Mouse (Mus musculus) C2C12 (cell line): ENCODE results near the gene Dct. TPM values are rescaled to one million over a fixed set of nuclear protein-coding genes. Genes with fewer than 3 reads are reported as not detected.

Source experiments
- H3K27me3 ChIP-seq: one replicate; pipeline ENCODE4 v1.6.1; 2011; ENCODE audit not compliant: control insufficient read depth, insufficient read depth, insufficient read length
- H3K36me3 ChIP-seq: one replicate; pipeline ENCODE4 v1.6.1; 2011; ENCODE audit not compliant: control insufficient read depth, insufficient read depth
- H3K4me3 ChIP-seq: one replicate; pipeline ENCODE4 v1.5.1; 2011; ENCODE audit warnings: mild to moderate bottlenecking, control low read depth; ENCODE audit not compliant: poor library complexity, insufficient read depth, severe bottlenecking
- H3K79me2 ChIP-seq: one replicate; pipeline ENCODE4 v1.6.1; 2011; ENCODE audit not compliant: control insufficient read depth, insufficient read depth
- H3K79me3 ChIP-seq: one replicate; pipeline ENCODE4 v1.6.1; 2011; ENCODE audit warnings: low read depth, control low read depth
- H3ac ChIP-seq: one replicate; pipeline ENCODE3; 2011; ENCODE audit warnings: low read depth; ENCODE audit not compliant: control insufficient read depth, insufficient read length
- CEBPB ChIP-seq: IDR thresholded peaks from one replicate; pipeline ENCODE4 v1.6.1; 2011; ENCODE audit warnings: low read depth, mild to moderate bottlenecking, control low read depth, moderate library complexity
- CTCF ChIP-seq: IDR thresholded peaks from one replicate; pipeline ENCODE4 v1.5.1; 2011; ENCODE audit not compliant: control insufficient read depth, insufficient read depth, insufficient read length
- FOSL1 ChIP-seq: IDR thresholded peaks from one replicate; pipeline ENCODE4 v1.8.0; 2011; ENCODE audit warnings: mild to moderate bottlenecking, low read length; ENCODE audit not compliant: poor library complexity, insufficient read depth, severe bottlenecking
- MAX ChIP-seq: IDR thresholded peaks from one replicate; pipeline ENCODE4 v1.6.1; 2011; ENCODE audit warnings: mild to moderate bottlenecking, control low read depth
- MYOD1 ChIP-seq: IDR thresholded peaks from one replicate; pipeline ENCODE4 v1.6.1; 2011; ENCODE audit warnings: low read depth; ENCODE audit not compliant: control insufficient read depth, insufficient read length
- MYOG ChIP-seq: IDR thresholded peaks from one replicate; pipeline ENCODE4 v1.6.1; 2011; ENCODE audit not compliant: control insufficient read depth, insufficient read length; ENCODE audit errors: extremely low read depth
- USF1 ChIP-seq: IDR thresholded peaks from one replicate; pipeline ENCODE4 v1.6.1; 2011; ENCODE audit warnings: low read depth, mild to moderate bottlenecking, control low read depth, moderate library complexity
- long read RNA-seq, 2 experiments: library from polyadenylated mRNA; unstranded; transcript quantifications; one replicate each; pipeline ENCODE4 v2.0.0; 2019 to 2020
- polyA plus RNA-seq: library from polyadenylated mRNA; unstranded; fragments of >200 nt; fragmentation: generic; extraction: Trizol; gene quantifications from one replicate; pipeline ENCODE4 v1.2.1, GENCODE M21; 2012; ENCODE audit warnings: missing spikeins

Dct gene
- polyA plus RNA-seq: 0.04 TPM
- long read RNA-seq, experiment 1: 0 reads
- long read RNA-seq, experiment 2: 0 reads

GRCm38 (mm10) chr14:118051975-118052630 lies at the start of gene Dct:
Gene Dct, minus strand, starts transcription at chr14:118052244.
- Histone ChIP-seq H3K27me3 (peaks cover 31% of the 10 kb centered on the region), H3K4me3 (no peak within 1 kb of the TSS), H3ac (no peak within 1 kb of the TSS), H3K36me3 (no peaks in the 10 kb centered on the region), H3K79me2 (no peaks in the 10 kb centered on the region), H3K79me3 (no peaks in the 10 kb centered on the region)
- no peak for TF ChIP-seq FOSL1
- no peak for TF ChIP-seq MAX
- TF ChIP-seq CEBPB: no peak
- no peak for TF ChIP-seq CTCF
- no peak for TF ChIP-seq MYOG
- TF ChIP-seq MYOD1: no peak
- TF ChIP-seq USF1: no peak

- Histone ChIP-seq H3K4me3 (no peak overlapping the region), H3K27me3 (peaks cover 5% of the 10 kb centered on the region), H3K79me3 (no peaks in the 10 kb centered on the region), H3K79me2 (no peaks in the 10 kb centered on the region), H3ac (no peak overlapping the region), H3K36me3 (no peaks in the 10 kb centered on the region)
- TF ChIP-seq MAX: no peak
- no peak for TF ChIP-seq CTCF
- TF ChIP-seq CEBPB: no peak
- TF ChIP-seq MYOD1: no peak
- no peak for TF ChIP-seq FOSL1
- no peak for TF ChIP-seq USF1
- TF ChIP-seq MYOG: no peak
Measured at GRCm38 (mm10) chr14:118101227-118101990, 49.4 kb upstream of the Dct start.

GRCm38 (mm10) chr14:118098265-118098664 lies 46.2 kb upstream of the Dct start:
- no peaks in the 10 kb centered on the region for H3K79me3 ChIP-seq
- TF ChIP-seq CTCF: no peak
- no peak for TF ChIP-seq MYOD1
- no peak for TF ChIP-seq USF1
- no peak for TF ChIP-seq MYOG
- no peak for TF ChIP-seq CEBPB
- TF ChIP-seq FOSL1: no peak
- no peak for TF ChIP-seq MAX
- H3ac ChIP-seq: no peak overlapping the region
- H3K36me3 ChIP-seq: no peaks in the 10 kb centered on the region
- no peak overlapping the region for H3K4me3 ChIP-seq
- H3K79me2 ChIP-seq: no peaks in the 10 kb centered on the region
- peaks cover 5% of the 10 kb centered on the region for H3K27me3 ChIP-seq

- TF ChIP-seq MAX: no peak
- TF ChIP-seq USF1: no peak
- TF ChIP-seq CTCF: no peak
- no peak for TF ChIP-seq MYOD1
- TF ChIP-seq CEBPB: no peak
- TF ChIP-seq MYOG: no peak
- no peak for TF ChIP-seq FOSL1
- Histone ChIP-seq H3K79me2 (no peaks in the 10 kb centered on the region), H3ac (peak overlapping the region; percentile 49), H3K36me3 (no peaks in the 10 kb centered on the region), H3K79me3 (no peaks in the 10 kb centered on the region), H3K4me3 (peak overlapping the region; percentile 37), H3K27me3 (no peaks in the 10 kb centered on the region)
Measured at GRCm38 (mm10) chr14:118089806-118090392, 37.9 kb upstream of the Dct start.

GRCm38 (mm10) chr14:118089215-118089805 lies 37.3 kb upstream of the Dct start:
- Histone ChIP-seq H3ac (peak overlapping the region; percentile 49), H3K79me2 (no peaks in the 10 kb centered on the region), H3K79me3 (no peaks in the 10 kb centered on the region), H3K36me3 (no peaks in the 10 kb centered on the region), H3K27me3 (no peaks in the 10 kb centered on the region), H3K4me3 (peak overlapping the region; percentile 37)
- TF ChIP-seq USF1: no peak
- no peak for TF ChIP-seq MAX
- no peak for TF ChIP-seq FOSL1
- no peak for TF ChIP-seq MYOD1
- no peak for TF ChIP-seq MYOG
- TF ChIP-seq CTCF: no peak
- TF ChIP-seq CEBPB: no peak
